Mouse (Mus musculus) v-Abl transformed pro-B cells (cell line): ENCODE measurements around the gene Klhl26.

ENCODE experiments used
- in situ Hi-C, 2 experiments: fragments of 400-800 bp; cut with MboI; formaldehyde crosslinking; loops; one replicate each; pipeline ENCODE4 v1.15.1; 2025; ENCODE audit not compliant: unreplicated experiment in 2 of 2

Klhl26 gene

DNA sequence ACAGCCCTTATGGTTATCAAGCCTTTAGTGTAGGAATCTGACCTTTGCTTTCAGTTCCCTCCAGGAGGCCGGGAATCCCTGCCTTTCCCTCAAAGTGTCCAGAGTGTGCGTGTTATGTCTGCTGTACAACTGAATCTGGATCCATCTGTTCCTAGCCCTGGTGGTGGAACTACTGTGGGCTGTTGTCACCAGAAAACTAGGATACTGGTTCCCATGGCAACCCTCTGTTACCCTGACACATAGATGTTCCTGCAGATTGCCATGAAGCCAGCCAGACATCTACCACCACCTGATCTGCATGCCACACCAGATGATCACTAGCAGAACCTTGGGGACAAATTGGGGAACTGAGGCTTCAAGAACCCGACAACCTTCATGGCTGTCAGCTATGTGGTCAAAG, 5.1 kb upstream of the Klhl26 start:
- in situ Hi-C loops, result no loop called here

DNA sequence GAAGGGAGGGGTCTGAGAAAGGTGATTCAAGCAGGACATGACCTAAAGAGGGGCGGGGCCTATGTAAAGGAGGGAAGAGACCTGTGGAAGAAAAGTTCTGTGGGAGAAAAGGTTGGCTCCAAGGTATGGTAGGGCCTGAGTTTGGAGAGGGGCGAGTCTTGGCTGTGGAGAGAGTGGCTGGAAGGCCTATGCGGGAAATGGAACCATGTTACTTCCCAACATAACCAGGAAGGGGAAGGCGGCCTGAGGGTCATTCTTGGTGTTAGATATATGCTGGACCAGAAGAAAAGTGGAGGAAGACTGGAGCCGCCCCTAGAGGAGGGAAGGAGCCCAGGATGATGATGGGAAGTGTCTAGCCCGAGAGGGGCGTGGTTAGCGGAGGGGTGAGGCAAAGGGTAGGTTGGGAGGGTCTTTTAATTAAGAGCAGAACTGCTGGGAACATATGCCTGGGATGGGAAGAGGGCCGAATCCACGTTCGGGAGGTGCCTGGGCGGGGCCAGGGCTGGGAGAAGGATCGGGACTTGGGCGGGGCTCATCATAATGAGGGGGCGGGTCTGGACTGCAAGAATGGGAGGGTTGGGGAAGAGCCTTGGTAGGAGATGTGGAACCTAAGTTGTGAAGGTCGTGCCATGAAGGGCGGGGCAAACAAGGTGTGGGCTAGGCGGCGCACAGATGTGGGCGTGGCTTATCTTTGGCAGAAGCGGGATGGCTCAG, 658 bp upstream of the Klhl26 start:
- in situ Hi-C loops, result no loop called here

- in situ Hi-C loops, result no loop called here
Measured at GRCm38 (mm10) chr8:70471856-70472255, 4.9 kb downstream of the Klhl26 start.

GRCm38 (mm10) chr8:70469938-70470337, 6.8 kb downstream of the Klhl26 start:
- in situ Hi-C loops, result no loop called here

DNA sequence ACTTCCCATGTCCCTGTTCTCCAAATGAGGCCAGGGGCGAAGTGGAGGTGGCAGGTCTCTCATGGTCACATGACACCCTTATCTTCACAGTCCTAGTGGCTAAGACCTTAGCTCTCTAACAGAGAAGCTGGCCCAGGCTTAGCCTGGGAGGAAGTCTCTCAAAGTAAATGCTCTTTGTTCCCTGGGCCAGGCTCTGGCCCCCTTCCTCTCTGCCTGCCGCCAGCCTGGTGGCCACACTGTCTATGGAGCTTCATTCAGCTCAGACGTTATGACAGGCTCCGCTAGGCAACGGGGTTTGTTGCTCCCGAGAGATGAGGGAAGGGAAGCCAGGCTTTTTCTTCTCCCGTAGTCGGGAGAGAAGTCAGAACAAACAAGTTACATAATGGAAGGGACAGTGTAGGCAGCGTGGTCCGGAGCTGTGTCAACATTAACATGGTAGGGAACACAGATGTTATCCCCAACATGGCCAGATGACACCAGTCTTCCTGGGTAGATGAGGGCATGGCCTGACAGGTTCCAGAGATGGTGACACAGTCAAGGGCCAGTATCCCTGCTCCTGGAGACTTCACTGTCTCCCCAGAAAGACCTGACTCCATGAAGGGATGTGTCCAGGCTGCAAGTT, 7.4 kb downstream of the Klhl26 start:
- in situ Hi-C loops, result no loop called here

GRCm38 (mm10) chr8:70468733-70469132, 8.0 kb downstream of the Klhl26 start:
- in situ Hi-C loops, result no loop called here

GRCm38 (mm10) chr8:70467907-70468306, 8.9 kb downstream of the Klhl26 start:
- in situ Hi-C loops, result no loop called here

GRCm38 (mm10) chr8:70467229-70467725, 9.5 kb downstream of the Klhl26 start:
- in situ Hi-C loops, result no loop called here

- in situ Hi-C loops, result no loop called here
Measured at GRCm38 (mm10) chr8:70466771-70467170, 10.0 kb downstream of the Klhl26 start.

DNA sequence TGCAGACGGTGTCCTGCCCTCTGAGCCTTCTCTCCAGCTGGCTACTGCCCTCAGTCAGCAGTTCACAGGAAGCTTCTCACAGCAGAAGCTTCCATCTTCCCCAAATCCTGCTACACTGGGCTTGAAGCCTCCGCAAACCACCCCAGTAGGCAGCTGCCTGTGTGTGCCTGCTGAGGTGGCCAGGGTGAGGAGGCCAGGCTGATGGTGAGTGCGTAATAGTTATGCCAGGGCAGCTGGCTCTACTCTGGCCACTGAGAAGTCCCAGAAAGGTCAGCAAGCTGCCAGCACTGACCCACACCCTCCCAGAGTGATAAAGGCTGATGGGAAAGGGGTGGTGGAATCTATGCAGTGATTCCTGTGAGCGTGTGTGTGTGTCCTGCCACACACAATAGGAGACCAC, 10.5 kb downstream of the Klhl26 start:
- in situ Hi-C loops, result no loop called here

GRCm38 (mm10) chr8:70465701-70466100, 11.1 kb downstream of the Klhl26 start:
- in situ Hi-C loops, result no loop called here

GRCm38 (mm10) chr8:70464162-70464561, 12.6 kb downstream of the Klhl26 start:
- in situ Hi-C loops, result no loop called here

DNA sequence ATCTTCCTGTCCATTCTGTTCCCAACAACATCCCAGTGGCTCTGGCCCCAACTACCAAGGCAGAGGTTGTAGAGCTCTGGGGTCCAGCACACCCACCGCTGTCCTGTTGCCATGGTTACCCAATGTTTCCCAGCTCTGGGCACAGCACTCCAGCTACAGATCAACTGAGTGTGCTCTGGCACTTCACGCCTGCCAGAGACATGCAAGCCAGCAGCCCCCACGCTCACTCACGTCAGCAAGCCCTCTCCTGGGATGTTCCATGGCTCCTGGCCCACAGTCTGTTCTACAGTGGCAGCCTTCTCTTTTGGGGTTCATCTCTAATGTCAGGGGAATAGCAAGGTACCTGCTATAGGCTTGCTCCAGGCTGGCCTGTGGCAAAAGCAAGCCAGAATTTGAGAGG, 13.5 kb downstream of the Klhl26 start:
- in situ Hi-C loops, result no loop called here

DNA sequence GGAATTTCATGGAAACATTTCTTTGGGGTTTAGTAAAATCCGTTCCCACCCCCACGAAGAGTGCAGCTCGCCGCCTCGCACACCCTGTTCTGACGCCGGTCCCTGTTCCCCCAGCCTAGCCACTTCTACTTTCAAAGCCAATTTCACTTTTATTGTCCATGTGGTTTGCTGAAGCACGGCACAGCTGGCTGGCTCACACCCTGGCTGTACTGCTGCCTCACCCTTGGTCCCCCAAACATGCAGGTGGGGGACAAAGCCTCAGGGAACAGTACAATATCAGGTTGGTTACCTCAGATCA, 14.3 kb downstream of the Klhl26 start:
- in situ Hi-C loops, result no loop called here

DNA sequence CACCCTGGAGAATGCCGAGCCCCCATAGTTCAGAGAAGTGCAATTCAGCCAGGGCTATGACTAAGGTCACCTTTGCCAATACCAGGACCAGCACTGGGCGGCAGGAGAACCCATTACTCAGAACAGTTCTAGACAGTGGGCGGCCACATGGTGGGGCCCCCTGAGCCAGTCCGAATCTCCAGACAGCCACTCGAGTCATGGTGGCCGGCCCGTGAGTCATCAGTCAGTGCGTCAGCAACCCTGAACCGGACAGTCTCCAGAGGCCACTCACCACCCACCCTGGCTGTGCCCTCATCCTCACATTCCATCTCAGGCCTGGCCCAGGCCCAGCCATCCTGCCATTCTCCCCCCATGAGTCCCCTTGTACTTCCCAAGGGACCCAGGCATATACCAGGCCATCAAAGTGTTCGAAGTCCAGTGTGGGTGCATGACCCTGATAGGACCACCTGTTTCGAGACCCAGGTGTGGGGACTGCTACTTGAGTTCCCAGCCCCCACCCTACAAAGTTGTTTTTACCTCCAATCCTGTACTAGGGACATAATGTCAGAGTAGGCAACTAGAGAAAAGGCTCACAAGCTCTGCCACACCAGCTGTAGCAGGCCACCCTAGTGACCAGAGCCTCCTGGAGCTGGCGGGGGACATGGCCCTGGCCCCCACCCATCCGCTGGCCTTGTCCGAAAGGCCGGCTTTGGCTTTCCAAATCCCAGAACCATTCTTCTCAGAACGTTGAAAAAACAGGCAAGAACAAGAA, 14.8 kb downstream of the Klhl26 start:
- in situ Hi-C loops, result no loop called here

- in situ Hi-C loops, result no loop called here
Measured at GRCm38 (mm10) chr8:70460606-70461005, 16.2 kb downstream of the Klhl26 start.

DNA sequence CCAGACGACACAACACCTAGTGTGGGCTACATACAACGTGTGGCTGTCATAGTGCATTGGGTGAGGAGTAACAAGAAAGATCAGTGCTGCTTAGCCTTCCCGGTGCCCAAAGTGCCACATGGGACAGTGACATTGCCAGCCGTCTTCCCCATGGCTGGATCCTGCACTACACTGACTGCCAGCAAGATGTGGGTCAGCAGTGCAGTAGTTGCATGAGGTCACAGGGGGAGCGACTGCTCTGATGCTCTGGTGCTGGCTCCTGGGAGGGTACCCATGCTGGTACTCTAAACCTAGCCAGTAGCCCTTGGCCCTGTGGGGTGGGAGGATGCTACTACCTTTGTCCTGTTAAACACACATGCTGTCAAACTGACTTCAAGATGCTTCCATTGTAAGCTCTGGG, 16.6 kb downstream of the Klhl26 start:
- in situ Hi-C loops, result no loop called here

GRCm38 (mm10) chr8:70459636-70460035, 17.1 kb downstream of the Klhl26 start:
- in situ Hi-C loops, result no loop called here

- in situ Hi-C loops, result no loop called here
Measured at GRCm38 (mm10) chr8:70458462-70458861, 18.3 kb downstream of the Klhl26 start.

- in situ Hi-C loops, result no loop called here
Measured at GRCm38 (mm10) chr8:70457882-70458281, 18.9 kb downstream of the Klhl26 start.

- in situ Hi-C loops, result no loop called here
Measured at GRCm38 (mm10) chr8:70456996-70457395, 19.8 kb downstream of the Klhl26 start.

GRCm38 (mm10) chr8:70453852-70454251, 22.9 kb downstream of the Klhl26 start:
- in situ Hi-C loops, result no loop called here
